Mouse (Mus musculus) heart, postnatal 0 days (tissue): ENCODE measurements around the gene Zfp52.

ENCODE experiments used
- CTCF ChIP-seq: IDR thresholded peaks from 2 replicates; pipeline ENCODE4 v1.5.1; 2016; ENCODE audit warnings: antibody characterized with exemption, control low read depth, low read depth
- EP300 ChIP-seq: IDR thresholded peaks from 2 replicates; pipeline ENCODE4 v1.6.1; 2016; ENCODE audit warnings: antibody characterized with exemption, low read depth

GRCm38 (mm10) chr17:21536096-21536495, 757 bp downstream of the Zfp52 start:
- TF ChIP-seq CTCF (no peak), EP300 (no peak)
